Mouse (Mus musculus) heart, adult 2 months (tissue): ENCODE measurements at regions not wholly inside any gene's neighbourhood (a gene's known extent, or its start where the extent isn't known, plus 50 kb on each side); places are given as distances from the start of the nearest gene placed in this dataset.

Experiments used
- CTCF ChIP-seq: fragments of 200-600 bp; IDR thresholded peaks from 2 replicates; pipeline ENCODE4 v1.8.1; 2022; ENCODE audit warnings: antibody characterized with exemption, mild to moderate bottlenecking, moderate library complexity
- EP300 ChIP-seq: fragments of 200-500 bp; IDR thresholded peaks from 2 replicates; pipeline ENCODE4 v1.6.1; 2011; ENCODE audit warnings: low read depth, low read length, control low read depth; ENCODE audit not compliant: insufficient read depth

DNA sequence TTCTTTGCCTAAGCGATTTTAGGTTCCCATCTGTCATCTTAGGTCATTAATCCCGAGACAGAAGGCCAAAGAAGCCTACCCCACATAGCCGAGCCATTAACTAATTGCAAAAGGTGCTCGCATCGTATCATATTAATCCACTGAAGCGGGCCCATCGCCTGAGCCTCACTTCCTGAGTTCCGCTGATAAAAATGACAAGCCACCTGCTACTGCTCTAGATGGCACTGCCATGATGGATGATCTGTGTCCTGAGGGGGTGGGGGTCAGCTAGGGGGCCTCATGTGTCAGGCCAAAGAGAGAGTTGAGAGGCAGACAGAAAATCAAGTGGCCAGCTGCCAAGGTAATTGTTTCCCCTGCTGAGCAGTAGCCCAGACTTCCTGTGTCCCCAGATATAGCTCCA is 248.7 kb downstream of the H2al1j start:
- TF ChIP-seq CTCF (no peak), EP300 (no peak)
